Mouse (Mus musculus) embryonic fibroblast, embryonic 13.5 days (primary cell): ENCODE data around the gene Rora. TPM values are rescaled to one million over a fixed set of nuclear protein-coding genes. Genes with fewer than 3 reads are reported as not detected.

Experiments
- H3K27ac ChIP-seq: 2 replicates; pipeline ENCODE4 v1.5.1; 2012; ENCODE audit warnings: low read length, control low read depth, inconsistent platforms; ENCODE audit not compliant: insufficient read depth
- H3K4me1 ChIP-seq: 2 replicates; pipeline ENCODE4 v1.6.1; 2011; ENCODE audit warnings: low read length; ENCODE audit not compliant: control insufficient read depth, insufficient read depth
- H3K4me3 ChIP-seq: 2 replicates; pipeline ENCODE4 v1.5.1; 2011; ENCODE audit warnings: mild to moderate bottlenecking, control low read depth, low read length; ENCODE audit not compliant: insufficient read depth
- CTCF ChIP-seq: IDR thresholded peaks from 2 replicates; pipeline ENCODE4 v1.5.1; 2011; ENCODE audit warnings: mild to moderate bottlenecking, control low read depth, low read length, moderate library complexity, borderline replicate concordance; ENCODE audit not compliant: insufficient read depth
- POLR2A ChIP-seq: IDR thresholded peaks from 2 replicates; pipeline ENCODE4 v1.6.1; 2011; ENCODE audit warnings: low read depth, mild to moderate bottlenecking, control low read depth, low read length, moderate library complexity
- polyA plus RNA-seq: library from polyadenylated mRNA; stranded (reverse); fragments of >200 nt; gene quantifications from 2 replicates; pipeline ENCODE4 v1.2.4, GENCODE M21; 2011; ENCODE audit warnings: low read depth; ENCODE audit not compliant: missing spikeins, insufficient read length

The Rora gene
- polyA plus RNA-seq, 1 experiment = 11.2 TPM

DNA sequence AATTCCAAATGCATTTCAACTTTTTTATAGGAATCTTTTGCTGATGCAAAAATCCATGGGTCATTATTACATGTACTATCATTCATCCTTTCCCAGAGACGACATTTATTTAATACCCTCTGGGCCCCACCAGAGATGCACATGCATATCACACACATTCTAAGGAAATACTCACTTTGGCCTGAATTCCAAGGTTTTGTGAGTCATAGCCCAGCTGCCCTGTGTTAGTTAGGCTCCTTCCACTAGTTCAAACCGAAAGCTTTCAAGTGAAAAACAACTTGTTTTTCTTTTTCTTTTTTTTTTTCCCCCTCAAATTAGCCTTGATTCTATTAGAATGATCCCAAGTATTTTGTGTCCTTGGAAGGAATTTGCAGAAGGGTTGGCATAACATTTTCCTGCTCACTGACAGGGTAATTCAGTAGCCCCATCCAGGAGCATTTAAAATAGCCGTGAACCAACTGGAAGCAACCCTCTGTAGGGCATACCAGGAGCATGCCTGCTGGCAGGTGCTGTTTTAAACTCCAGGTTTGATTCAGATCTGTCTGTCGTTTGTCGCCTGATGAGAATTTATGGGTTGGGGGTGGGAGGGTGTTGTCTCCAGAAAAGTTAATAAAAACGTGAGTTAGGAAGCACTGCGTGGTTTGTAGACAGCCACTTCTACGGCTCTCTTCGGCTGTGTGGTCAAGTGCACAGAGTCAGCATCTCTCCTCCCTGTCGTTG, 621.3 kb downstream of the Rora start:
- H3K27ac ChIP-seq = no peak overlapping the region
- peaks cover 4% of the 10 kb centered on the region for H3K4me1 ChIP-seq
- TF ChIP-seq CTCF (no peak), POLR2A (no peak)
- no peak overlapping the region for H3K4me3 ChIP-seq

DNA sequence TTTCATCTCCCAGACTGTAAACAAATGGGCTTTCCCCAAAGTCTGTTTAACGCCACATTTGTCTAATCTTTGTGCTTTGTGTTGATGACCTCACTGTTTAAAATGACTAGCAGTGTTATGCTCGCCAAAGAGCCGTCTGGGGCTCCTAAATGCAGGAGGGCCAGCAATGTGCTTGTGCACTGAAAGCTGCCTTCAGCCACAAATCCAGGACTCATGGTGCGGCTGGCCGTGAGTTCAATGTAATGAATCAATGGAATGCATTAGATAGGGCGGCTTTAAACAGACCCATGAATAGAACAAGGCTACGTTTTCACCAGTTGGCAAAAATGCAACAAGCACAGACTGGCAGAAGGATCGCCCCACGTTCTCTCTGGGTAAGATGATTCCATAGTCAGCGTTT, 623.7 kb downstream of the Rora start:
- Histone ChIP-seq H3K4me3 (no peak overlapping the region), H3K27ac (no peak overlapping the region), H3K4me1 (peaks cover 4% of the 10 kb centered on the region)
- TF ChIP-seq CTCF (no peak), POLR2A (no peak)

DNA sequence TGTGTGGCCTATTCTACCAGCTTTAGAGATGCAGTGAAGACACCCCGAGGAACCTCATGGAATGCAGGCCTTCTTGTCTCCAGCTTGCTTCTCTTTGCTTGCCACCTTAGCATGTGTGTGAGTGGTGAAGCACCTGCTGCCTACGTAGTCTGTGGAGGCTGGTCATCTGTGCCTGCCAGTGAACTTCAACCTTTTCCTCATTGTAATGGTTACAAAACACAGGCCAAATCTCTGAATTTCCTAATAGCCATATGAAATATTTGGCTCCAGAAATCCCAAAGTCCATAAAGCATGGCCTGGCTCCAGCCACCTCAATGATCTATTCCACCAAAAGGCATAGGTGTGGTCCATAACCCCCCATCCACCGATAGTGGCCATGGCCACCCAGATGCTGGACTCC, 631.4 kb downstream of the Rora start:
- no peak overlapping the region for H3K4me3 ChIP-seq
- no peak overlapping the region for H3K27ac ChIP-seq
- H3K4me1 ChIP-seq = no peaks in the 10 kb centered on the region
- no peak for TF ChIP-seq POLR2A
- TF ChIP-seq CTCF = no peak

DNA sequence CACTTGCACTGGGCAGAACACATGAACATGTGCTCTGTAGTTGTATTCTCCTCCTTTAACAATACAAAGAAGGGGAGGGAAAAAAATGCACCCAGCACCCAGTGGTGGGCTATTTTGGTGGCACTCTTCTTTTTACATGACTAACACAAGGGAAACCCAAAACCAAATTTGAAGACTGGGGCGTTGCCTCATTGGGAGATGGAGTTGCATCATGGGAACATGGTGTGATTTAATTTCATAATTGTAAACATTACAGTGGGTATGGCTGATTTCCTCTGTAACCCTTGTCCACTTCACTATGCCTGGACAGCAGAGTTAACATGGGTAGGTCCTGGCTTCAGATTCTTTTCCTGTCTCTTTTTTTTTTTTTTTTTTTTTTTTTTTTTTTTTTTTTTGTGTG, 634.5 kb downstream of the Rora start:
- Histone ChIP-seq H3K4me1 (peaks cover 7% of the 10 kb centered on the region; the same call in 1 of the 2 replicates), H3K4me3 (no peak overlapping the region), H3K27ac (no peak overlapping the region)
- TF ChIP-seq CTCF (no peak), POLR2A (no peak)

DNA sequence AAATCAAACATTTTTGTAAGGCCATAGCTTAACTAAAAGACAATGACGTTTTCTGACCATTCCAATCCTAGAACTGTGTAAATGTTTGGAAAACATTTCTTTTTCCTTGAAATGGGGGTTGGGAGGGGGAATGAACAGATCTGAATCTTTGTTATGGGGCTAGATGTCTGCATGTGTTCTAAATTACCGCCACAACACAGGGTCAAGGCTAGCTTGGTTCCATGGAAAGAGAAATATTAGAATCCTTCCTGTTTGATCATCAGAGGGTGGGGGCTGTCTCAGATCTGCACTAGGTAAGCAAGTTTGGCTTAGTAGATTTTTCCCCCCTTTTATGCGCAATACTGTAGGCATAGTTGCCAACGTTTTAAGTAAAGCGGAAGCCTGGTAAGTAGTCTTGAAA, 635.0 kb downstream of the Rora start:
- Histone ChIP-seq H3K4me1 (peaks cover 7% of the 10 kb centered on the region; the same call in 1 of the 2 replicates), H3K27ac (no peak overlapping the region), H3K4me3 (no peak overlapping the region)
- TF ChIP-seq CTCF (no peak), POLR2A (no peak)

DNA sequence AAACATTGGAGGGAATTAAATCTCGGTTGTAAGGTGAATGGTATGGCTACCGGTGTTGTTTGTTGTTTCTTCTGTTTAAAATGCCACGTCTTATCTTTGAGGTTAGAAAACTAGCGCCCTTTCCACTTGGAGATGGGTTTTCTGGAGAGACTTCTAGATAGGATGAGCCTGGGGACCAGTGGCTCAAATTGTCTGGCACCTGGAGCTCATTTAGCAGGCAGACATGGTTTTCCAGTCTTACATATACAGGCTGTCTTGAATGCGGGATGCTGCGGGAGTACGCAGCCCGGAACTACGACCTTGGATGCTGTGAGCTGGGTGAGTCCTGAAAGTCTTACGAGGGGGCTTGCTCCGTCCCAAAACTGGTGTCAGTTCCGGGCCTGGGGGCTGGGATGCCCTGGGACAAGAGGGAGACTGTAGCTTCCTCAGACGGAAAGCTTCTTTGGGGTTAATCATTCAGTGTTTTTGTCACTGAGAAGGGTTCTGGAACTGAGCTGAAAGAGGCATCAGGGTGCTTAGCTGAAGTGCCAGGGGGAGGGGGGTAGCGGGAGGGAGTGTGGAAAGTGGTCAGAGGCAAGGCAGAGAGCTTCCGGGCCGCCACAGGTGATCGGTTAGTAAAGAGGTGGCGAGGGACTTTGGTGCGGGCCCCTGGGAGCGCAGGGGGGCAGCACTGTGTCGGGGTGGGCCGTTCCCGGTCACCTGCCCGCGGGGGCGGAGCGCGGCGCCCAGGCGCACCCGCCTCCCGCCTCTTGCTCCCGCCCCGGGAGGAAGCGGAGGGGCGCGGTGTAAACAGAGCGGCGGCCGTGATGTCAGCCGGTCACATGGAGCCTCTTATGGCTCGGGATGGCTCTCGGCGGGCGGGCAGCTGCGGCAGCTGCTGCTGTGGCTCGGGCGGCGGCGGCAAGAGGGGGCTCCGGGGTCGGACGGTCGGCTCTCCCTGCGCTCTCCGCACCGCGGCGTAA, 635.8 kb downstream of the Rora start:
- TF ChIP-seq CTCF (no peak), POLR2A (peak; percentile 57)
- Histone ChIP-seq H3K4me1 (peaks cover 7% of the 10 kb centered on the region; the same call in 1 of the 2 replicates), H3K4me3 (peak overlapping the region; percentile 56), H3K27ac (no peak overlapping the region)

DNA sequence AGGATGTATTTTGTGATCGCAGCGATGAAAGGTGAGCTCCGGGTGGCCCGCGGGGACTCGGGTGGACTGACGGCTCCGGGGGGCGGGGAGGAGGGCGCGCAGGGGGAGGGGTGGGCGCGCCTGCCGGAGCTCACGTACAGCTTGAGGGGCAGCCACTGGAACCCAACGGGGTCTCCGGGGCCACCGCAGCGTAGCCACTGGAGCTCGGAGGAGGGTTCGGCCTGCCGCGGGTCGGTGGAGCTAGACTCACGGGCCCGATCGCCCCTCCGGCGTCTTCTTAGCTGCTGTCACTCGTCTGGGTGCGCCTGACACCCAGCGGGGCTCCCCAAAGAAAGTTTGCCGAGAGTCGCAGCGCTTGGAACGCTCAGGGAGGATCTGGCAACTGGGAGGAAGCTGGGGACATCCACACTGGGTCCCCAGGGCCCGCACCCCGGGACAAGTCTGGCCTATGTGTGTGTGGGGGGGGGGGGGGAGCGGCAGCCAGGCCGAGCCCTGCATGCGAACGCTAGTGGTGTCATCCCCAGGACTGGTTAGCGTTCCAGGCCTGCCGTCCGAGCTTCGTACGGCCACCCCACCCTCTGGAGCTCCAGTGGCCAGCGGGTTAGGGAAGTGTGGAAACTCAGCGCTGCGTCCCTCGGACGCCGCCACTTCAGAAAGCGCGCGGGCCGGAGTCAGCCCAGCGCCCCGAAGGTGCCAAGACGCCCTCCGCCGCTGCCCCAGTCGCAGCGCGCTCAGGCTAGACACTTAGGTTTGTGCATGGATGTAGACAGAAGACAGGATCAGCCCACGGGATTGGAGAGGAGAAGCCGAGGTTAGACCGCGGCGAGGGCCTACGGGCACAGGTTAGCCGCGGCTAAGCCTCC, 636.7 kb downstream of the Rora start:
- Histone ChIP-seq H3K4me1 (peaks cover 7% of the 10 kb centered on the region; the same call in 1 of the 2 replicates), H3K27ac (no peak overlapping the region), H3K4me3 (peak overlapping the region; percentile 56)
- TF ChIP-seq CTCF (no peak), POLR2A (no peak)

DNA sequence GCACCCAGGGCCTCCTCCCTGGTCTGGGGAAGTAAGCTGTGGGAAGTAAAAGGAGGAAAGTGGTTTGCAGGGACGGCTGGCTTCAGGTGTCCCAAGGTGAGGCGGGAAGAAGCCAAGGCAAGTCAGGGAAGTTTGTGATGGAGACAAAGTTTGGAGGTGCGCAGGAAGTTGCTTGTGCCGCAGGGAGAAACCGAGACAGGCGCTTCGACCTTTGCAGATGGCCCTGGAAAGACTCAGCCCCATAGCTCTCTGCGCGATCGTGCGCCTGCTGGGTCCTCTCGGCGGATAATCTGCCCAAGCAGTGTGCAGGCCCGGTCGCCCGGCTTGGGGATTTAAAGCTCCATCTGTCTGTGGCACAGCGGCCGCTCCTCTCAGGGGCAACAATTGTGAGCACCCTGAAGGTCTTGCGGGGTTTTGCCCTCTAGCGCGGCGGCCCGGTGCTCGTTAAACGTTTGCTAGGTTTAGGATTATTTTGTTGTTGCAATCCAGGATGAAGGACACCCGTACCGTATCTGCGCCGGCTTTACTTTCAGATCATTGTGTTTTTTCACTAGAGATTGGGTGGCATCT, 637.4 kb downstream of the Rora start:
- TF ChIP-seq POLR2A (no peak), CTCF (no peak)
- no peak overlapping the region for H3K27ac ChIP-seq
- H3K4me3 ChIP-seq = peak overlapping the region; percentile 56
- peaks cover 7% of the 10 kb centered on the region; the same call in 1 of the 2 replicates for H3K4me1 ChIP-seq

DNA sequence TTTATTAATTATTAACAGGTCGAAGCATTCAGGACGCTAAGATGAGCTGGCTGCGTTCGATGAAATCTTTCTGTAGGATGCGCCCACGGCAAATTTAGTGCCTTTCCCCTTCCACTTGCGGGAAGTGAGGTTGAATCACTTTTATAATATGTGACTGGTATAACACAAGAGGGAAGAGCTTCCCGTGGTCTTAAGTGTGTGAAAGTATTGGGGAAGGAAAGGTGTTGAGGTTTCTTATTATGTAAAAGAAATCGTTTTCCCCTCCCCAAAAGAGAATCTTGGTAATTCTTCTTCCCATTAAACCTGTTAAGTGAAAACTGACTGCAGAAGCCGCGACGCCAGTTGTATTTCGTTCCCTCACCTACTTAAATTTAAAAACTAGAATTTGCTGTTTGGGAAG, 637.9 kb downstream of the Rora start:
- peak overlapping the region; percentile 56 for H3K4me3 ChIP-seq
- peak overlapping the region; percentile 38; the same call in 1 of the 2 replicates for H3K27ac ChIP-seq
- H3K4me1 ChIP-seq = peaks cover 7% of the 10 kb centered on the region; the same call in 1 of the 2 replicates
- TF ChIP-seq CTCF (no peak), POLR2A (no peak)
